Mouse (Mus musculus) kidney, adult 18-20 months (tissue): ENCODE results near the gene Ctbp2.

Experiments used
- DNase-seq: peaks from one replicate; pipeline ENCODE4 v3.0.0; 2021

Ctbp2 gene

GRCm38 (mm10) chr7:133123999-133124700 is at the start of gene Ctbp2:
Ctbp2 (minus strand) TSS chr7:133124354.
- DNase-seq: peak; percentile 88

GRCm38 (mm10) chr7:133171403-133172032 is 47.4 kb upstream of the Ctbp2 start:
- no peak for DNase-seq

GRCm38 (mm10) chr7:133168928-133169327 is 44.8 kb upstream of the Ctbp2 start:
- DNase-seq: no peak

- no peak for DNase-seq
Measured at GRCm38 (mm10) chr7:133167903-133168302, 43.7 kb upstream of the Ctbp2 start.

GRCm38 (mm10) chr7:133164770-133165169 is 40.6 kb upstream of the Ctbp2 start:
- no peak for DNase-seq

GRCm38 (mm10) chr7:133163011-133163410 is 38.9 kb upstream of the Ctbp2 start:
- peak; percentile 27 for DNase-seq

GRCm38 (mm10) chr7:133162131-133162530 is 38.0 kb upstream of the Ctbp2 start:
- DNase-seq: no peak

GRCm38 (mm10) chr7:133161362-133162080 is 37.4 kb upstream of the Ctbp2 start:
- DNase-seq: no peak

GRCm38 (mm10) chr7:133159519-133159918 is 35.4 kb upstream of the Ctbp2 start:
- no peak for DNase-seq

- no peak for DNase-seq
Measured at GRCm38 (mm10) chr7:133155621-133156020, 31.5 kb upstream of the Ctbp2 start.

GRCm38 (mm10) chr7:133154846-133155245 is 30.7 kb upstream of the Ctbp2 start:
- DNase-seq: no peak

GRCm38 (mm10) chr7:133139689-133140336 is 15.7 kb upstream of the Ctbp2 start:
- DNase-seq: no peak

- DNase-seq: no peak
Measured at GRCm38 (mm10) chr7:133133552-133133951, 9.4 kb upstream of the Ctbp2 start.

- DNase-seq: no peak
Measured at GRCm38 (mm10) chr7:133132702-133133101, 8.5 kb upstream of the Ctbp2 start.

GRCm38 (mm10) chr7:133124701-133125485 is 739 bp upstream of the Ctbp2 start:
- no peak for DNase-seq

- peak; percentile 79 for DNase-seq
Measured at GRCm38 (mm10) chr7:133123244-133123998, 733 bp downstream of the Ctbp2 start, which contains the start of gene Fgfr2. Fgfr2 (minus strand) TSS chr7:133123350.

GRCm38 (mm10) chr7:133122379-133123243 is 1.5 kb downstream of the Ctbp2 start:
- peak; percentile 76 for DNase-seq

GRCm38 (mm10) chr7:133121661-133122378 is 2.3 kb downstream of the Ctbp2 start:
- DNase-seq: peak; percentile 72

- no peak for DNase-seq
Measured at GRCm38 (mm10) chr7:133121080-133121607, 3.0 kb downstream of the Ctbp2 start.
